Mouse (Mus musculus) adrenal gland, adult 8-10 months (tissue): ENCODE data around the gene Foxk1. TPM values are rescaled to one million over a fixed set of nuclear protein-coding genes. Genes with fewer than 3 reads are reported as not detected.

Source experiments
- DNase-seq: peaks from one replicate; pipeline ENCODE4 v3.0.0; 2022
- total RNA-seq, 4 experiments: library from RNA; stranded (reverse); gene quantifications; 2 replicates each; pipeline ENCODE4 v1.2.4; 2022

Foxk1 gene
- total RNA-seq, 4 experiments from 2014 or later = 24.8 to 30.9 (median 28.3) TPM

DNA sequence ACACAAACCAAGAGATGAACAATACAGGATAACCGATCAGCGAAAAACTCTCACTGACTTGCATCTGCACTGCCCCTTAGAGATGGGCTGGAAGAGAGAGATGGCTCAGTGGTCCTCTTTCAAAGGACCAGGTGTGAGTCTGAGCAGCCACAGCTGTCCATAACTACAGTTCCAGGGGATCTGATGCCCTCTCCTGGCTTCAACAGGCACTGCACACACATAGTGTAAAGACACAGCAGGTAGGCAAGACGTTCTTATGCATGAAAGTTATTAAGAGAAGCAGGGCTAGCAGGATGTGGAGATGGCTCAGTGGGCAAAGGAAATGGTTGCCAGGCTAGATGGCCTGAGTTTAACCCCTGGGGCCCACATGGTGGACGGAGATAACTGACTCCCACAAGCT is 13.6 kb upstream of the Foxk1 start:
- DNase-seq = no peak

DNA sequence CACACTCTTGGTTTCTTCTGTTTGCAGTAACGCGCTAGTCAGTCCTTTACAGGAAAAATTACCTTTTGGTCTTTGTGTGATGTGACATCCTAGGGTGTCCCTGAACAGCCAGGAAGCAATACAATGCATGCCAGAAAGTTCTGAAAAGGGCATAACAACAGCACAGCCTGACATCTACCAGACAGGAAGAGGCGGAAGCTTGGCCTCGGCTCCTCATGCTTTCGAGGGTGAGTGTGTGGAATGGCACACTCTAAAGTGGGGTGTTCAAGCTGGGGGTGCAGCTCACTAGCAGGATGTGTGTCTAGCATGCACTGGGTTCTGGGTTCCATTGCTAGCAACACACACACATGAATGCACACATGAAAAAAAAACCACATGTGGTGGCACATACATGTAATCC is 9.6 kb upstream of the Foxk1 start:
- no peak for DNase-seq

- DNase-seq = no peak
Measured at GRCm38 (mm10) chr5:142394602-142395252, 6.6 kb upstream of the Foxk1 start.

DNA sequence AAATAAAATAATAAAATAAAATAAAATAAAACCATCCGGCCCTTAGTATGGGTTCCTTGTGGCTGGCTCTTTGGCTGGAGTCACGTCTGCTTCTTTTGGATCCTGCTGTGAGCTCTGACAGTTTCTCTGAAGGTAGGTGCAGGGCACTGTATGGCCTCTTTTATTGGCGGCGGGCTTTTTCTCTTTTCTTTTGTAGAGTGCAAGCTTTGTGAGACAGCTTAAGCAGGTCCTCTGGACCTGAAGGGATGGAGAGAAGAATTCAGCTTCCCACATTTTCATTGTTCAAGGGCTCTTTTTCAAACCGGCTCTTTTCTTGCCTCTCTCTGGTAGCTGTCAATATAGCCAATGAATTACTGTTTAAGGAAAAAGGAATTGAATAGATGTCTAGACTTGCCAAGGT is 5.4 kb upstream of the Foxk1 start:
- DNase-seq = no peak

GRCm38 (mm10) chr5:142400181-142400883 is 965 bp upstream of the Foxk1 start:
- no peak for DNase-seq

DNA sequence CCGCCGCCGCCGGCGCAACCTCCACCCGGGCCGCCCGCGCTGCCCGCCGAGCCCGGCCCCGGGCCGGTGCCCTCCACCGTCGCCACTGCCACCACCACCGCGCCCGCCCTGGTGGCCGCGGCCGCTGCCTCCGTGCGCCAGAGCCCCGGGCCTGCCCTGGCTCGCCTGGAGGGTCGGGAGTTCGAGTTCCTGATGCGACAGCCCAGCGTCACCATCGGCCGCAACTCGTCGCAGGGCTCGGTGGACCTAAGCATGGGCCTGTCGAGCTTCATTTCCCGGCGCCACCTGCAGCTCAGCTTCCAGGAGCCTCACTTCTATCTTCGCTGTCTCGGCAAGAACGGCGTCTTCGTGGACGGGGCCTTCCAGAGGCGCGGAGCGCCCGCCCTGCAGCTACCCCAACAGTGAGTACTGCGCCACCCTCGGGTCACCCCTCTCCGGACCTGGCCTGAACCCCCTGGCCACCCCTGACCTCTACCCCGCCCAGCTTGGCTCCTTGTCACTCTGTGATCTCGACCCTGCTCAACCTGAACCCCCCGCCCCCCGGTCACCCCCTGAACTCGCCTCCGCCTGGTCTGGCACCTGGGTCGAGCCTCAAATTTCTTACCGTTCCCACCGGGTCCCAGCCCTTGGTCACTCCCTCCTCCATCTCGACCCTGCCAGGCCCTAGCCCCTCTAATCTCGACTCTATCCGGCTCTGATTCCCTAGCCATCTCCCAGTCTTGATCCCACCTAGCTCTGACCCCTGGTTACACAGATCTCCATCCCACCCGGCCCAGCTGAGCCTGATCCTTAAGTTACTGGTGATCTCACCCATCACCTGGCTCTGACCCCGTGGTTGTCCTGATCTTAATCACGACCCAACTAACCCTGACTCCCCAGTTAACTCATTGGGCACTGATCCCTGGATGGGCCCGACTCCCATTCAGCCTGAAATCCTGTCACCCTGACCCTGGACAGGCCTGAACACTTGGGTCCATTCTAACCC is 636 bp downstream of the Foxk1 start:
- DNase-seq = peak; percentile 40

DNA sequence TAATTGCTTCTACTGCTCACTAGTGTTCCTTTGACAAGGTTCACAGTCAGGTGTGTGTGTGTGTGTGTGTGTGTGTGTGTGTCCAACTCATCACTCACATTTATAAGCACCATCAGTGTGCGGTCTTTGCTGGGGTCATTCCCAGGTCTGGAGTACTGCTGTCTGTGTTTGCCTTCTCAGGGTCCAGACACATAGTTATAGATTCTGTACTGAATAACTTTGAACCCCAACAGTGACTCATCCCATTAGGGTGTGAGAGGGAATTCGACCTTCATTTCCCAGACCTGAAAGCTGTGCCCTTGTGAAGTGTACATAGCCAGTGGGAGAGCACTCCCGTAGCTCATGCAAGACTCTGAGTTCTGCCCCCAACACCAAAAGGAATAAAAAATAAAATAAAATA is 2.4 kb downstream of the Foxk1 start:
- DNase-seq = no peak

GRCm38 (mm10) chr5:142404307-142404706 is 3.0 kb downstream of the Foxk1 start:
- DNase-seq = no peak

DNA sequence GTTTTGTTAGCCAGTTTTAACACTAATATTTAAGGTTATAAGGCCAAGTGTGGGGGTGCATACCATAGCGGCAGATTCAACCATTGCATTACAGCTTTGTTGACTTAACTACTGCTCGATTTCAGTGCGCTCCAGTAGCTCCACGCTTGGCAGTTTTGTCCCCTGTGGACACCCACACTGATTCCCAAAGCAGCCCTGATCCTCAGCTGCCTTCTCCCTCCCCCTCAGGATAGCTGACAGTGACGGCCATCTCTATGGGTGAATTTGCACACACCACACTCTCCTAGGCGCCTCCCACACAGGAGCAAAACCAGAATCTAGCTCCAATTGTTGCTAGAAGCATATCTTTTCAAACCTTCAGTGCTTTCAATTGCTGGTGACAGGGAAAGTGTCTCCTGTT is 4.1 kb downstream of the Foxk1 start:
- DNase-seq = no peak

GRCm38 (mm10) chr5:142406401-142406800 is 5.1 kb downstream of the Foxk1 start:
- DNase-seq = no peak

- DNase-seq = no peak
Measured at GRCm38 (mm10) chr5:142406937-142407336, 5.6 kb downstream of the Foxk1 start.

DNA sequence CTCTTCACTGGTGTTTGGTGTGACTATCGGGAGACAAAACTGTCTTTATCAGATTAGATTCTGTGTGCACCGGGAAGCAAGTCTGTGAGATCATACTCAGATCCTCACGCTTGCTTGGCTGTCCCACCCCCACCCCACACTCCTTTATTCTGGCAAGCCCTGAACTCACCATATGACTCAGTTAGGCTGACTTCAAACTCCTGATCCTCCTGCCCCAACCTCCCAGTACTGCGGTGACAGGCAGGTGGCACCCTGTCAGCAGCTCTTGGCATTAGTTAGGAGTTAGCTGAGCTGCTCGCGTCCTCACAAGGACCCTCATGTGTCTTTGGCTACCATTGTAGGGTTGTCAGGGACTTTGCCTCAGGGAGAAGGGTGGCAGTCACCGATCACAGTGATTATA is 6.1 kb downstream of the Foxk1 start:
- no peak for DNase-seq

GRCm38 (mm10) chr5:142409169-142409568 is 7.9 kb downstream of the Foxk1 start:
- DNase-seq = no peak

DNA sequence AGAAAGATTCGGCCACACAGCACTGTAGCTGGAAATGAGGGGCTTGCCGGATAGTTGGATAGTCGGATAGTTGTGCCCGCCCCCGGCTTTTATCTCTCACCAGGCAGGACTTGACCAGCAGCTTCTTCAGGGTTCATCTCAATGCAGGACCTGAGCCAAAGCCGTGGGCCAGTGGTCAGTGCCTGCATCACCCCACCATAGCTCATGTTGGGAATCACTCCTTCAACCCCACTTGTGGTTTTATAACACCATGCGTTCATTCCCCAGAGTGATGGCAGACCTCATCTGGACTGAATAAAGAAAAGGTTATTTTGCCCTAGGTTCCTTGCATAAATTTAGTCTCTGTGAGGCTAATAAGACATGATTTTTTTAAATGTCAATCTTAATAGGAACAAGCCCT is 9.1 kb downstream of the Foxk1 start:
- no peak for DNase-seq

- no peak for DNase-seq
Measured at GRCm38 (mm10) chr5:142412678-142413385, 11.5 kb downstream of the Foxk1 start.

DNA sequence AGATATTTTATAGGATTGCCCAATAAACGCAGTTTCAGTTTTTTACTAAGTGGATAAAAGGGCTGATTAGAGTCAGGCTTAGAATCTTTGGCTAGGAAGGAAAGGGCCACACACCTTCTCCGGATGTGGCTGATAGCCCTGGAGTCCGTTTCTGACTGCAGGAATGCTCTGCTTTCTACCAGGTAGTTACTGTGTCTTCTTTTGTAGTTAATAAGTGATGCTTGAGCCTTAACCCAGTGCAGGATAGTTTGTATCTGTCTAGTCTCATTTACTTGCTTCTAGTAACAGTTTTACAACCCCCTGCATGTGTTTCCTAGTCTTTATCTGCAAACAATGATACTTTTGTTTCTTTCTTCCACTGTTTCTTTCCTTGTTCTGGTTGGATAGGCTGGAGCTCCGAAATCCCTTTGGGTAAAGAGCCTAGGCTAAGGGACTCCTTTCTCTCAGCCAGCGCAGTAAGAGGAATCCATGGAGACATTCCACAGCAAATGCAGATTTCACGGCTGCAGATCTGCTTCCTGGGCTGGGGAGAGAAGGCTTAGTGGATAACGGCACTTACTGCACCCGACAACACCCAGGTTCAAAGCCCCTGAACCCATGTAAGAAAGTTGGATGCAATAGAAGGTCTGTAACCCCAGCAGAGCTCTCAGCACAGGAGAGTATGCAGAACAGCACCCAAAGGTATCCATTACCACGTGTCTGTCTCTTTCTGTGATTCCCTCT is 12.6 kb downstream of the Foxk1 start:
- DNase-seq = no peak

DNA sequence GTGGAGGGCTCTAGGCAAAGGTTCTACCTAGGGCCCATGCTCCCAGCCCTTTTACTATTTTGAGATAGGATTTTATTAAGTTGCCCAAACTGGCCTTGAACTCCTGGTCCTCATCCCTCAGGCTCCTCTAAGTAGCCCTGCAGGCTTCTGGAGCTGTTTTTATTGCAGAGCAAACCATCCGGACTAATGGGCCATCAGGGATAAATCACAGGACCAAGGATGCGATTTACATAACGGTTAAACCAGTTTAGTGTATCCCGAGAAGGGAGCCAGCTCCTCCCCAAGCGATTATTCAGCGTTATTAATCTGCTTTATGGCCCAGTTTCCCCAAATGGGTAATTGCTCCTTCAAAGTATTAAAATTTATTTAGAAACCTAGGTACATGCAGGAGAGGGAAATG is 14.1 kb downstream of the Foxk1 start:
- DNase-seq = no peak

DNA sequence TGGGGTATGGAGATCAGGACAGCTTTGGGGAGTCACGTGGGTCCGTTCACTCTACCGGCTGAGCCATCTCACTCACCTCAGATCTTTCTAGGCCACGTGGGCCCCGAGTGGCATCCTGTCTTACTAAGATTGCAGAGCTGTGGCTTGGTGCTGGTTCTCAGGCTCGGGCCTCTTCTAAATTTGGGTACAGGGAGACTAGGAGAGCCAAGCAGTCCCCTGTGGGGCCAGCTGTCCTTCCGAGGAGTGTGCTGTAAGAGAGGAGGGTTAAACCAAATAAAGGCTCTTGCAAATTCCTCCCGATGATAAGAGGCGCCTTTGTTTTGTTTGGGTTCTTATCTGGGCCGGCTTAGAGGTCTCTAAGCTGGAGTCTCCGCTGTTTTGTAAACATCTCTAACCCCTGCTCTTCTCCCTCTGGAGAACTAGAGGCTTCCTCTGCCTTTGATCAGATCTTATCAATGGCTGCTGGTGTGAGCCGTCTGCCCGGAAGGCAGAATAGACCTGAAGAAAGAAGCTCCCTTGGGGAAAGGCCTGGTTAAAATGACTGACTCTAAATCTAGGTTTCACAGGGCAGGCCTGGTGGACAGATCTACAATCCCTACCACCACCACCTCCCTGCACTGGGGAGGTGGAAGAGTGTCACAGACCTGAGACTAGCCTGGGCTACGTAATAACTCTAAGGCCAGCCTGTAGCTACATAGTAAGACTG is 14.9 kb downstream of the Foxk1 start:
- DNase-seq = no peak

- no peak for DNase-seq
Measured at GRCm38 (mm10) chr5:142417104-142417503, 15.8 kb downstream of the Foxk1 start.

DNA sequence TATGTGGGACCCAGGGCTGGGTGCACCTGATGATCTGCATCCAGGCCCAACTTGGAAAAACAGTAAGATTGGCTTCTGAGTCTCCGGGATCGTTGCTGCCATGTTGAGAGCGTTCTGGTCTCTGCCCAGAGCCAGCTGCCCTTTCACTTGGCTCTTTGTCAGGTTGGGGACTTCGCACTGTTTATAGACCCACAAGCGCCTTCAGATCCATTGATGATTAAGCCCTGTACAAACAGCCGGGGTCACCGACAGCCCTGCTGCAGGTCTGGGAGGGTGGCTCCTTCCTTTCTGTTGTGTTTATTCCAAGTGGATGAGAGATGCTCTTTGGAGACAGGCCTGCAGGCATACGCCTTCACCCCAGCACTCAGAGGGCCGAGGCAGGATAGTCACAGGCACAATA is 16.6 kb downstream of the Foxk1 start:
- DNase-seq = no peak

DNA sequence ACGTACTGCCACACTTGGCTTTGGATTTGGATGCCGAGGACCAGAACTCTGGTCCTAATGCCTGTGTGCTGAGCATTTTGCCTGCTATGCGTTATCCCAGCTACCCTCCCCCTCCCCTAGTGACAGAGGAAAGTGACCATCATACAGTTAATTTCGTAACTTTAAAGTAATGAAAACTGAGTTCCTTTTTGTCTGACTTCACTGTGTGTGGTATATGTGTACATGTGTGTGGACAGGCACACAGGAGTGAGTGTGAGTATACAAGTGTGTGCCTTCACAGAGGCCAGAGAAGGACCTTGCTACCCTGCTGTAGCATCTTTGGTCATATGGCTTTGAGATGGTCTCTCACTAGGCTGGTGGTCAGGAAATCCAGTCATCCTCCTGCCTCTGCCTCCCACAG is 17.1 kb downstream of the Foxk1 start:
- no peak for DNase-seq
